Mouse (Mus musculus) cerebellum, adult 9-11 months (tissue): ENCODE data around the gene Gm47429.
"Not testable (repeated sequence)": the region's sequence is repeated elsewhere in the genome, so short reads cannot be mapped to it uniquely, and the experiment has no call there.

Experiments used
- DNase-seq: peaks from one replicate; pipeline ENCODE4 v3.0.0; 2022

Gene Gm47429

DNA sequence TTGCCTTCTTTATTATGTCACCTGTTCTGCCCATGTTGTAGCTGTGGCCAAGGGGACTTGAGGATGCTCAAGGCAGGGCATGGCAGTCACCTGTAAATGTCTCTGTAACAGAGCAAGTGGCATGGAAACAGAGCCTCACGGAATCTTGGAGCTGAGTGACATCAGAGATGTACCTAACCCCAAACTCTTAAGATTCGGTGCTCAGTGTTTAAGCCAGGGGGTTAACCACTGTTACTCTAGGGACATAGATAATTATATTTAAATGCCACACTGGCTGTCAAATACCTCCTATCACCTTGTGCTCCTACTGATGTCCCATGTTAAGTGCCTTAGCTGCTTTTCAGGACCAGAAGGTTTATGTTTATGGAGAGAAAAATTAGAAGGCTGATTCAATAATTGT, at the start of gene Gm47429:
Gene Gm47429, minus strand, starts transcription at position 101 of the 400 bp plus-strand sequence.
- no peak for DNase-seq

DNA sequence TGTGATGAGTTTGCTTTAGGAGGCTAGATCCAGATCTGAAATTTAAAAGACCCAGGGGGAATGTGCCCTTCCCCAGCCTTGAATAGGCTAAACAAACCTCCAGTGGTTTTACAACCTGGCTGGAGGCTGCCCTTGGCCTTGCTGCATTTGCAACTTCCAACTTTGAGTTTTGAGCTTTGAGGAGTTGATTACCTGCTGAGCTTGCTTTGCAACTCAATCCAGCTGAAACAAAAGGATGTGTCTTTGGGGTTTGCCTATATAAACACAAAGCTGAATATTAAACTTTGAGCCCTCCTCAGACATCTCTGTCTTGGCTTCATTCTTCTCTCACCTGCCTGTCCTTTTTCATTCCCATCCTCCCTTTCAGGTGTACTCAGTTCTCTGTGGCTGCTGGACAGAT, 44.8 kb upstream of the Gm47429 start:
- DNase-seq = not testable (repeated sequence)

DNA sequence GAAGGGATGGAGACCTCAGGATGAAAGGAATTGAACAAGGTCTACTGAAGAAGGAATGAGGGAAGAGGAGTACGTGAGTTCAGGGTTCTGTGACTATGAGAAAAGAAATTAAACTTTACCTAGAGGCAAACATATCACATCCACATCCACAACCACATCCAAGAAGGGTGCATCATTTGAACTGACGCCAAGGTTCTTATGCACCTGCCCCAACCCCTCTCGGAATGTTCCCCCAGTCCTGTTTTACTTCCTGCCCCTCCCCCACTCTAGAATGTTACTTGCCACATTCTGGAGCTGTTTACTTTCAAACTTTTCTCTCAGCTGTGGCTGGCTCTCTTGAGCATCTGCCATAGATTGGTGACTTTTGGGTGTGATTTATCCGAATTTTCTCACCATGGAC, 23.3 kb upstream of the Gm47429 start, which contains the start of gene Nutm2:
Gene Nutm2, plus strand, starts transcription at position 301 of the 400 bp plus-strand sequence.
- no peak for DNase-seq

DNA sequence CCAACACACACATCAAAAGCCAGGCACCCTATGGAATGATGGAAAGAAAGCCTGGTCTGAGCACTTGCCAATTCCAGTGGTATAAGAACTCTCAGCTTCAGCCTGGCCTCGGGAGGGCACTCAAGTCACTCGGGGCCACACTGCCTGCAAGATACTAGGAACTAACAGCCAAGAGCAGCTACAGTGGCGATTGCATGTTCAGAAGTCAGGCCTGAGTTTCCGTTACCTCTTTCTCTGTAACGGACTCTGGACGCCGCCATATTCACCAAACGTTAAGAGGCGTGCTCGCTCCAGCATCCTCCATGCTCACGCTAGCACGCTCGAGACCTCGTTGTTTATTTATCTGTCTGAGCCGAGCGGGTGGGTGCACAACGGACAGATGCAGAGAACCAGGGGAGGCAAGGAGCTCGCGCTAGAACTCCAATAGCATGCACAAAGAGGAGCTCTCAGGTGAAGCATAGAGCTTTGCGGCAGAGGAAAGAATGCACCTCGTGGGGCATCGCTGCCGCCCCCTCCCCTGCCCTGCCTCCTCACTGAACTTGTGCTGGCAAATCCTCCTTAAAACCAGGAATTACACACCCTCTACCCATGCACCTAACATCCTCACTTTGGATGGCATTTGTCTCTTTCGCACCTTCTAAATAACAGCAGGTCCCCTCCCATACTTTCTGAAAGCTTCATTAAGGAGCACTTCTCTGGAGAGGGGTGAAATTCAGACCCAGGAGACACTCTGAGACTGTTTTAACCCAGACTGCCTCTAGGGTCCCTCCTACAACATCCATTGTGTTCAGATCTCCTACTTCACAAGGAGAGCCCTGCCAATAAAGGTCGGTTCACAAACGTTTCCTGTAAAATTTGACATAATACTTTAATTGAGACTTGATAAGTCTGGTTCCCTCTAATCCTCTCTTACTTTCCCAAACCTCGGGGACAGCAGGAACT, 21.2 kb upstream of the Gm47429 start:
- DNase-seq = no peak

DNA sequence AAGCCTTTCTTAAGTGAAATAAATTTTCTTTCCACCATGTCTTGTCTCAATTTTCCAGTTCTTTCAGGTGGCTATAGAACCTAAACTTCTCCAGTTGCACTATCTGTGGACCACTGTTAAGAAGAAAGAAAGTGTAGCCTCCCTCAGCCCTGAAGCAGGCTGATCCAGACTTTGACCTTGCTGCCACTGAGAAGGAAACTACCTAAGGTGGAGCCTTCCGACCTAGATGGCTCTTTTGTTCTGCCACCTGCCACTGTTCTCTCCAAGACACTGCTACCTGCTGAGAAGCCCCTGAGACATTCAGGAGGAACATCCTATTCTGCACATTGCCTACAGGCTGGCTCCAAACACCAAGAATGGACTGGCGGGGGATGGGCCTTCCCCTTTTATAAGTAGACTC, 16.7 kb upstream of the Gm47429 start:
- DNase-seq = not testable (repeated sequence)

DNA sequence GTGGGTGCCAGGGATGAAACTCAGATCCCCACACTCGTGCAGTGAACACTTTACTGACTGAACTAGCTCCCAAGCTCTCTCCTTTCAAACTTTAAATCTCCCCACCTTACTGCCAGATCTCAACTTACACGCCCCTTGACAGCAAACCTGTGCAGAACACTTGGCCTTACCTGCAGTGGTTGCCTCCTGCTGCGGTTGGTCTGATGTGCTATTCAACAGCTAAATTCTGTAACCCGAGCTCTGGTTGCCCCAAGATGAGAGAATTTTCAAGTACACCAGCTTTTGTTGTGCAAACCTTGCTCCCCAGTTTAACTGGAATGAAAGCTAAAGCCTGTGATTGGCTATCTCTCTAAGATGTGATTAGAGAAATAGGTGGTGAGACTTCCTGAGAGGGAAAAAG, 9.7 kb upstream of the Gm47429 start:
- DNase-seq = no peak

DNA sequence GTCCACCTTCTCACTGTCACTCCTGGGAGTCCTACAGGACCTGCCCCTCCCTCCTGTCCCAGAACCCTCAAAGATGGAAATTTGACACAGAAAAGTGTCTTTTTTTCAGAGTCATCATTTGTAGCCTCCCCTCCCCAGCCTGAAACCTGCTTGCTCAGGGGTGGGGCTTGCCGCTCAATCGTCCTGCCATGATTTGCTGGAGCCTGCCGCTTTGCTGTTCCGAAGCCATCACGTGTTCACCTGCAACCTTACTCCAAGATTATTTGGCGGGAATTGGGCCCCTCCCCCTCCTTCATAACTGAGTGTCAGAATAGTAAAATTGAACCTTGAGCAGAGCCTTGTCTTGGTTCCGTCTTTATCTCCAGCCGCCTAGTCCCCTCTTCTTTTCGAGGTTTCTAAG, 8.6 kb upstream of the Gm47429 start:
- DNase-seq = not testable (repeated sequence)

DNA sequence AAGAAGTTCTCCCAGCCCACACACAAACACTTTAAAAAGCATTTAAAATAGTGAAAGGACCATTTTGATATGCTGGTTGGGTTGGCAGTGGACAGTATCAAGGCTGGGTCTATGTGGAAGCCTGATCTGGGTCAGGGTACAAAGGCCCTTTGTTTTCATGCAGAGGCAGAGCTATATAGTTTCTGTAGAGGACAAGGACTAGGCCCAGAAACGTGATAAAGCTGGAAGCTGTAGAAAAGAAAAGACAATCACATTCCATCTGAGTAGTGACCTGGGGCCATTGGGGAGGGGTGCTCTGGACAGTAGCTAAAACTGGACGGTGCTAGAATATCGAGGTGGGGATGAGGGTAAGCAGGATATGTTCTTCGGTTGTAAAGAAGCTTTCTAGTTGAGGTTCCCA, 1.5 kb upstream of the Gm47429 start:
- no peak for DNase-seq

DNA sequence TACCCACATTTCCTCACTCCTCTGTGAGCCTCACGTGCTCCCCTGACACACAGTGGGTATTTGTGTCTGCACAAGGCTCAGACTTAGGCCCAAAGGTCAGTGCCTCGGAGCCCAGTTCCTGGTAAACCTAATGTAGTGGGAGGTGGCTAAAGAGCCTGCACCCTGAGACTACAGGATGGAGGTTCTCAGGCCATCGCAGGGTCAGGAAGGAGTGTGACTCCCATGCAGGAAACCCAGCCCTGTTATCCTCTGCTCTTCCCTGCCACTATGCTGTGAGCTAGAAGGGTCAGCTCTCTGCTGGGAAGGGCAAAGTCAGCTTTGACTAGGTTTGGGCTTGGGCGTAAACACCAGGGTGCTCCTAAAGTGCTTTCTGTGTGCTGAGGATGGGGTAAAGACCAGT, 17.0 kb downstream of the Gm47429 start:
- no peak for DNase-seq

DNA sequence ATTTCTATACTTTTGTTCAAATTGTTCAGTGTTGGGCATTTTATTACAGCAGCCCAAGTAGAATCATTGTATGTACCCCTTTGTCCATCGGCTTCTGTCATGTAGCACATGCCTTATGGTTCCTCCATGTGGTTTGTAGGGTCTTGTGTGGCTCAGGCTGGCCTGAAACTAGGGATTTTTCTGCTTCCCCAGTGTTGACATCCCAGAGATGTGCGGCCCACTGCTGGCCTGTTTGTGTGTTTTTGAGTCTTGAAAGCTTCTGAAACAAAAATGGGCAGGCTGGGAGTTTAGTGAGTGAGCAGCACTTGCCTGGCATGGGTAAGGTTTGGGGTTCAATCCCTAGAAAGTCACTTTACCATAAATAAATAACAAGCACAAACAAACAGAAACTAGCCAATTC, 19.2 kb downstream of the Gm47429 start:
- DNase-seq = no peak

DNA sequence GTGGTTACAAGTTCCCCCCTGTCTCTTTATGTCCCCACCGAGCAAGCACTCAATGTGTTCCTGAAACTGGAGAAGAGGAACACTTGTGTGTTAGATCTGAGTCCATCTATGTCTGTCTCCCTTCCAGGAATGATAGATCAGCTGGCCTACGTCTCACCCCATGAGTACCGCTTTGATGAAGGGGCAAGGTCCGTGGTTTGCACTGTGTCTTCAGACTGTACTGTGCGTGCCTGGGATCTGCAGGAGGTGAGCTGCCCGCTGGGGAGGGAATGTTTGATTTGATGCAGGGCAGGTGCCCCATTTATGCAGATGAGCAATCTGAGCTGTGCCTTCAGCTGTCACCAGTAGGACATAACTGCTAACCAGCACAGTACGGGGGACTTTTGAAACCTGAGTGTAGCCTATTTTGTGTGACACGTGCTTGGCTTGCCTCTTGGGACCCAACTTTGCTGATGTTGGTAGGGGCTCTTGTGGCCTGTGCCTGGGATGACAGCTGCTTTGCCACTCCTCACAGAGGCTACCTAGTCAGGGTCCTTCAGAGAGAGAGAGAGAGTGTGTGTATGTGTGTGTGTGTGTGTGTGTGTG, 20.0 kb downstream of the Gm47429 start:
- no peak for DNase-seq

DNA sequence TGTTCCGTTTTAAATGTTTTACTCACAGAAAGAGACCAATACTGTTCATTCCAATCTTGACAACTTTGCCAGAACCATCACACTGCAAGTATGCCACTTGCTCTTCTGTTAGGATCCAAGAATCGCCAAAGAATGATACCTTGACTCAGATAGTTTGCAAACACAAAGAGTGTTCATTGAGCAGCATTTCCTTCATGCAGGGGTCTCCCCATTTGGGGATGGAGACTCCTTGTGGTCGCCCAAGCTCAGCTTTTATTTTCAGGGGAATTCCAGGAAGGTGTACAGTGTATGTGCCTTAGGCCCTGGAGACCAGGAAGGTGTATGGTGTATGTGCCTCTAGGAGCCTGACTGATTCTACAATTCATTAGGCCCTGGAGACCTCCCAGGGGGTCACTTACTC, 25.3 kb downstream of the Gm47429 start:
- DNase-seq = no peak

DNA sequence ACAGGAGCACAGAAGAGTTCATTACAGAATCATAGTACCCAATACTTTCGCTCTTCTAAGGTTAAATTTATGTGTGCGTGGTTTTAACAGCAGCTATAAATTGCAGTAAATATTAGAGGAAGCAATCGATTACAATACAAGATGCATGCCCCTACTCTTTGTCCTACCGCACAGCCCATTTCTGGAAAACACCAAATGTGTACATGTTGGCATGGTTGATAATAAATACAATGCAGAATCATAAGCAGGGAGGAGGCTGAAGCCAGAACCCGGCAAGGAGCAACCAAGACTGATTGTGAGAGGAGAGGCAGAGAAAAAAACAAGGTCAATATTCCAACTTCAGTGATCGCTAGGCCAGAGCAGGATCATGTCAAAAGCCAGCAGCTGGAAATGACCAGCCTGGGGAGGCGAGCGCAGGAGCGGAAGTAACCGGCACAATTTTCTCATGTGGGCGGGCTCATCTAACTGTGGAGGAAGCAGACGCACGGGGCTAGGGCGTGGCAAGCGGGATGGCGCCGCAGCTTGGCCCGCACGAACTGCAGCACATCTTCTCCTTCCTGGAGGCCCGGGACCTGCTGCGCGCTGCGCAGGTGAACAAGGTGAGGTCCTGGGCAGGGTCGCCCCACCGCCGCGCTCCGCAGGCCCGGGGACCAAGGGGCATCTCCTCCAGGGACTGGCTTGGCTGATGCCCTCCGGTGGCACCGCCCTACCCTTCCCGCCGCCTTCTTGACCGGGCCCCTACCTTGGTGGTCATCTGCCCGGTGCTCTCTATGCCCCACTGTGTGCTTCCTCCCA, 26.1 kb downstream of the Gm47429 start, which contains the start of gene Fbxw17:
Gene Fbxw17, plus strand, starts transcription at position 476 of the 795 bp plus-strand sequence.
- peak; percentile 77 for DNase-seq
